Mouse (Mus musculus) intestine, postnatal 0 days (tissue): Measurements from ENCODE around the gene Fxn. TPM values are rescaled to one million over a fixed set of nuclear protein-coding genes. Genes with fewer than 3 reads are reported as not detected.

Experiments
- ATAC-seq: fragments of 200-750 bp; cut with Nextera tagmentation; 2 replicates; pipeline ENCODE4 v1.8.0; 2017; ENCODE audit warnings: mild to moderate bottlenecking, moderate TSS enrichment, moderate library complexity
- H3K27ac ChIP-seq: fragments of 300-500 bp; sonication (generic); 2 replicates; pipeline ENCODE4 v1.5.1; 2014; ENCODE audit warnings: mild to moderate bottlenecking, low read depth, low read length, moderate library complexity
- H3K27me3 ChIP-seq: fragments of 300-500 bp; sonication (generic); replicated peaks from 2 replicates; pipeline ENCODE4 v1.6.1; 2014; ENCODE audit warnings: low read length, mixed read lengths; ENCODE audit not compliant: control insufficient read depth, insufficient read depth
- H3K36me3 ChIP-seq: fragments of 300-500 bp; sonication (generic); 2 replicates; pipeline ENCODE4 v1.6.1; 2014; ENCODE audit warnings: mild to moderate bottlenecking, moderate library complexity; ENCODE audit not compliant: control insufficient read depth, insufficient read depth
- H3K4me1 ChIP-seq: fragments of 300-500 bp; sonication (generic); replicated peaks from 2 replicates; pipeline ENCODE4 v1.6.1; 2014; ENCODE audit warnings: antibody characterized with exemption, low read length, mixed read lengths; ENCODE audit not compliant: control insufficient read depth, insufficient read depth
- H3K4me2 ChIP-seq: fragments of 300-500 bp; sonication (generic); replicated peaks from 2 replicates; pipeline ENCODE4 v1.6.1; 2014; ENCODE audit warnings: low read depth, mild to moderate bottlenecking, moderate library complexity
- H3K4me3 ChIP-seq: fragments of 300-500 bp; sonication (generic); 2 replicates; pipeline ENCODE4 v1.5.1; 2014; ENCODE audit warnings: low read depth, low read length
- H3K9ac ChIP-seq: fragments of 300-500 bp; sonication (generic); 2 replicates; pipeline ENCODE4 v1.6.1; 2014; ENCODE audit warnings: mild to moderate bottlenecking, low read depth, low read length
- H3K9me3 ChIP-seq: fragments of 300-500 bp; sonication (generic); 2 replicates; pipeline ENCODE4 v1.6.1; 2016; ENCODE audit warnings: mixed run types; ENCODE audit not compliant: control insufficient read depth
- CTCF ChIP-seq: sonication (generic); IDR thresholded peaks from 2 replicates; pipeline ENCODE4 v1.5.1; 2016; ENCODE audit warnings: low read depth, mild to moderate bottlenecking, control low read depth, antibody characterized with exemption, moderate library complexity
- WGBS: fragments of 180-500 bp; shearing (Covaris S2); extraction: QIAGEN DNeasy Blood & Tissue Kit; methylation state at CpG from one replicate; pipeline ENCODE4 v1.1.7; 2014; 5-methylcytosine and 5-hydroxymethylcytosine counted together
- polyA plus RNA-seq: library from polyadenylated mRNA; unstranded; fragments of >200 nt; fragmentation: Nextera tagmentation; extraction: Ambion mirVana; gene quantifications from 2 replicates; pipeline ENCODE4 v1.2.1, GENCODE M21; 2015

Gene Fxn
- polyA plus RNA-seq, 1 experiment from 2014 or later = 21.1 TPM

DNA sequence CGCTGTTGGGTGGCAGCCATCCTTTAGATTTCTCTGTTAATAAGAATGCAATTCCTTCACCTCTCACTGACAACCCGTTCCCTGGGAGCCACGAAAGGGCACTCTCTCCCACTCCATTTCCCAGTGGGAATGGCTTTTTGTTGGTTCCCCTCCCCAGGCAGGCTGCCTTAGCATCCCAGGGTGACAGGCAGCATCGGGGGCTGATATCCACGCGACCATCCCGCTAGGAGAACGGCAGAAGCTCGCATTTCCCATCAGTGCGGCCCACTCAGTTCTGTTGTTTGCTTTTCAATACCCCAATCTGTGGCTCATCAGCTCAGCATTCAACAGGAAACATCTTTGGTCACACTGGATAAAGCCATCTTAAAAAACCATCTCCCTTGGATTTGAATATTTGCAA is 21.8 kb upstream of the Fxn start:
- H3K4me2 ChIP-seq = no peak overlapping the region
- no peak for ATAC-seq

GRCm38 (mm10) chr19:24301768-24302148 is 21.4 kb upstream of the Fxn start:
- H3K9ac ChIP-seq = no peak overlapping the region
- TF ChIP-seq CTCF = no peak
- no peaks in the 10 kb centered on the region for H3K9me3 ChIP-seq
- no peak overlapping the region for H3K4me2 ChIP-seq
- no peak for ATAC-seq
- H3K4me1 ChIP-seq = no peaks in the 10 kb centered on the region
- no peak overlapping the region for H3K27ac ChIP-seq
- no peaks in the 10 kb centered on the region for H3K27me3 ChIP-seq
- no peak overlapping the region for H3K4me3 ChIP-seq
- 51% methylated on average over 5 of the region's 5 CpGs for WGBS
- peaks cover 14% of the 10 kb centered on the region; the same call in 1 of the 2 replicates for H3K36me3 ChIP-seq

More for the DNA sequence above, 21.8 kb upstream of the Fxn start:
- no peak overlapping the region for H3K27ac ChIP-seq
- WGBS = 76% methylated on average over 10 of the region's 10 CpGs
- H3K4me1 ChIP-seq = no peaks in the 10 kb centered on the region
- TF ChIP-seq CTCF = no peak
- no peaks in the 10 kb centered on the region for H3K9me3 ChIP-seq
- H3K27me3 ChIP-seq = no peaks in the 10 kb centered on the region
- H3K36me3 ChIP-seq = peaks cover 14% of the 10 kb centered on the region; the same call in 1 of the 2 replicates
- H3K9ac ChIP-seq = no peak overlapping the region
- no peak overlapping the region for H3K4me3 ChIP-seq

DNA sequence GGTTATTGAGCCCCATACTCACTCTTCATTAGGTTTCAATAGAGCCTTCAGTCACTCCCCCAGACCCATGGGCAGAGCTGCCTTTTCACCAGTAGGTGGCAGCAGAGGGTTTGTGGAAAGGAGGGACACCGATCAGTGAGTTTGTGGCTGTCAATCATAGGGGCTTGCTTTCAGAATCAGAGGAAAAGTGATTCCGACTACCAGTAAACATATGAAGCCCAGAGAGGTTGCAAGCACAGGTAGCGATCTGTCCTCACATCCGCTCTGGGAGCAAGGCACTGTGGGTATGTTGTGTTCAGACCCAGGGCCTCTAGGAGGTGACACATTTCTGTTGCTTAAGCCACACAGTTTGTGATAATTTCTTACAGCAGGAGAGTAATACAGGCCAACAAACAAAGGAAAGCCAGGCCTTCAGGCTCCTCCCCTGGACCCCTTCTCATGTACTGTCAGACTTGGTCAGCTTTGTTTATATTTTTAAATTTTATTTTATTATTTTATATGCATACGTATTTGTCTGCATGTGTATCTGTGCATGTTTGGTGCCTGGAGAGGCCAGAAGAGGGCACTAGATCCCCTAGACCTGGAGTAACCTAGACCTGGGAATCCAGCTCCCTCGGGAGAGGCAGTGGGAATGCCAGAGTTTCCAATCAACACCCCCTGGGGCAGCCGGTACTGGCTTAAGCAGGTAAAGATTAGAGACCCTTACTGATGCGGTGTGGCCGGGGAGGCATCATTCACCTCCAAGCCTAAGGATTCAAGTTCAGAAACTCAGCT is 20.8 kb upstream of the Fxn start:
- no peaks in the 10 kb centered on the region for H3K27me3 ChIP-seq
- H3K36me3 ChIP-seq = peaks cover 12% of the 10 kb centered on the region; the same call in 1 of the 2 replicates
- no peaks in the 10 kb centered on the region for H3K9me3 ChIP-seq
- peak overlapping the region; percentile 45 for H3K4me2 ChIP-seq
- H3K4me3 ChIP-seq = 0 out of 2 replicates have a peak overlapping the region, but pooled peaks have one; percentile 11
- 19% methylated on average over 9 of the region's 9 CpGs for WGBS
- TF ChIP-seq CTCF = peak; percentile 94
- no peak overlapping the region for H3K9ac ChIP-seq
- no peak overlapping the region for H3K27ac ChIP-seq
- no peaks in the 10 kb centered on the region for H3K4me1 ChIP-seq
- ATAC-seq = peak; percentile 73

DNA sequence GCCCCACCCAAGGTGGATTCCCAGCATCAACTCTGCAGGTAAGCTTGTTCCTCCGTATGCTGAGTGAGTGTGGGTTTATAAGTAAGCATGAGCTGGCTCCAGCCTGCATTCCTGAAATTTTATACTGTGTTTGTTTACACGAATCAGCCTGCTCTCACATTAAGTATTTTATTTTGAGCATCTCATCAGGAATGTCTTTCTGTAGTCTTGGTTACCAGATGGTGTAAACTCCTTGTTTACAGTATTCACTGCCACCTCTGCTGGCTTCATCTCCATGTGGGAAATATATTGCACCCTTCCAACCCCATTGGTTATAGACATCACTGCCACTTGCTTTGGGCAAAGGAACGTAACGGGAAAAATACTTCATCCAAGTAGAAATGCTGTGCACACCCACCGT is 13.1 kb upstream of the Fxn start:
- TF ChIP-seq CTCF = no peak
- Histone ChIP-seq H3K4me2 (no peak overlapping the region), H3K4me3 (no peak overlapping the region), H3K27me3 (no peaks in the 10 kb centered on the region), H3K9ac (no peak overlapping the region), H3K9me3 (no peaks in the 10 kb centered on the region), H3K36me3 (peaks cover 12% of the 10 kb centered on the region), H3K4me1 (no peaks in the 10 kb centered on the region), H3K27ac (no peak overlapping the region)
- 63% methylated on average over 5 of the region's 5 CpGs for WGBS
- ATAC-seq = no peak

DNA sequence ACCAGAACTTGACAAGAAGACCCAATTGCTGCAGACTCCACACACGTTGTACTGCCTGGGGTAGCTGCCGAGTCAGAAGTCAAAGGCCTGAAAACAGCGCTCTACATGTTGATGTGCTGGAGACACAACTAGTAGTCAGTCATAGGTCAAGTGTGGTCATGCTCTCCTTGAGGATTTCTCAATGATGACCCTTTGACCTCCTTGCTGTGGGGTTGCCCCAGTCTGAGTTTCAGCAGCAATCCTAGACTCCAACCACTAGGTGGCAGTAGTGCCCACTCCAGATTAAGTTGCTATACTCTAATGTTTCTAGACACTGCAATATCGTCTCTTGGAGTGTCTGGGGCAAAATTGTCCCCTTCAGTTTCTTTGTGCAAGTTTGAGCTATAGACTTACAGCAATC is 3.8 kb upstream of the Fxn start:
- no peak overlapping the region for H3K4me3 ChIP-seq
- H3K9ac ChIP-seq = no peak overlapping the region
- 61% methylated on average over 4 of the region's 4 CpGs for WGBS
- H3K4me2 ChIP-seq = no peak overlapping the region
- H3K27ac ChIP-seq = no peak overlapping the region
- peak; percentile 93 for TF ChIP-seq CTCF
- H3K4me1 ChIP-seq = no peaks in the 10 kb centered on the region
- no peaks in the 10 kb centered on the region for H3K27me3 ChIP-seq
- no peaks in the 10 kb centered on the region for H3K36me3 ChIP-seq
- no peaks in the 10 kb centered on the region for H3K9me3 ChIP-seq
- no peak for ATAC-seq

GRCm38 (mm10) chr19:24281288-24281980 is 1.0 kb upstream of the Fxn start:
- Histone ChIP-seq H3K4me2 (peak overlapping the region; percentile 95; the same call in 1 of the 2 replicates), H3K27ac (no peak overlapping the region), H3K27me3 (no peaks in the 10 kb centered on the region), H3K36me3 (no peaks in the 10 kb centered on the region), H3K9ac (no peak overlapping the region), H3K4me3 (no peak overlapping the region), H3K4me1 (no peaks in the 10 kb centered on the region), H3K9me3 (no peaks in the 10 kb centered on the region)
- WGBS = 57% methylated on average over 7 of the region's 7 CpGs
- no peak for ATAC-seq
- TF ChIP-seq CTCF = no peak
